Mouse (Mus musculus) lung, postnatal 10 days (tissue): ENCODE data around the gene Cyfip2.

Source experiments
- DNase-seq: peaks from one replicate; pipeline ENCODE4 v3.0.0; 2021

The Cyfip2 gene

DNA sequence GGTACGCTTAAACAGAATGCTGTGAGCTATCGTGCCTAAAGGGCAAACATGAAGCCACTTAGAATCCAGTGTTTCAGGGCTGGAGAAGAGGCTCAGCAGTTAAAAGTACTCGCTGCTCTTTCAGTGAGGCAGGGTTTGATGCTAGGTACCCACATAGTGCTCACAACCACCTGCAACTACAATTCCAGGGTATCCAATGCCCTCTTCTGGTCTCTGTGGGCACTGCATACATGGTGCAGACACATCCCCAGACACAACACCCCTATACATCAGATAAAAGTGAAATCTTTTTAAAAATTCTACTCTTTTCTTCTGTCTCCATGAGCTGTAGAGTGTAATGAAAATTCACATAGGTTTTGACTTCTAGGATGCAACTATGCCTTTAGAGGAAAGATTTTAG lies 38.7 kb downstream of the Cyfip2 start:
- DNase-seq, result no peak

DNA sequence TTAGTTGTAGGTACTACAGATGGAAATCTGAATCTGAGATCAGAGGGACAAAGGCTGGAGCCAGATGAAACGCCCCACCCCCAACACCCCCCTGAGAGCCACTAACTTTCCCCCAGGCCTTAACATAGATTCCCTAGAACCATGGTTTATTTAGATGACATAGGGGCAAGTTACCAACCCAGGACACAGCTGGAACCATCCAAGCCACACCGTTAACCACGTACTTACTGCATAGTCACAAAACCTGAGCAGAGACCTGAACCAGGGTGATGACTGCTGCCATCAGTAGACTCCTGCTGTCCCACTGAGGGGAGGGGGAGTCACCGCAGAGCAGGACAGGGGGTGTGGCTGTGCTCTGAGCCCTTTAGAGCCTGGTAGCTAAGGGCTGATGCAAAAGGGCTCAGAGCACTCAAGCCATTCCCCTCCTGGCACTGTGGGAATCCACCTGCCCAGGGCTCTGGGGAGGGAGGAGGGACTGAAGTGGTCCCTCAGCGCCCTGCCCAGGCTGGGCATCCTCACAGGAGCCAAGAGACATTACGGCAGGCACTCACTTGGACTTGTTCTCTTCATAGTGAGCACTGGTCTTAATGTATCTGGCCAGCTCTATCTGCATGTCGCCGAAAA lies 40.5 kb downstream of the Cyfip2 start:
- DNase-seq, result no peak

DNA sequence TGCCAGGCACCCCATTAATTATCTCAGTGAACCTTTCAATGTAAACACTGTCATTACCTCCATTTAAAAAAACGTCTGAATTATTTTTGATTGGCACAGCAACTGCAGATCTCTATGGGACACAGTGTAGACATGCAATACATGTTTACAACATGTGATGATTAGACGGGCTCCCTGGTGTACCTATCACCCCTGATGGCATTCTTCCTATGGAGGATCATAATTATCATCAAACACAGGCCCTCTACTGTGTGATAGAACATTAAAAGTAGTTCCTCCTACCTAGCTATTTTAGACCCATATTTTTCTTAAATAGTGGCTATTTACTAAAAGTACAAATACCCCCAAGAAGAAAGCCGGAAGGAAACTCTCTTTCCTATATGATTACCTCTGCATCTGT lies 42.8 kb downstream of the Cyfip2 start:
- DNase-seq, result no peak

DNA sequence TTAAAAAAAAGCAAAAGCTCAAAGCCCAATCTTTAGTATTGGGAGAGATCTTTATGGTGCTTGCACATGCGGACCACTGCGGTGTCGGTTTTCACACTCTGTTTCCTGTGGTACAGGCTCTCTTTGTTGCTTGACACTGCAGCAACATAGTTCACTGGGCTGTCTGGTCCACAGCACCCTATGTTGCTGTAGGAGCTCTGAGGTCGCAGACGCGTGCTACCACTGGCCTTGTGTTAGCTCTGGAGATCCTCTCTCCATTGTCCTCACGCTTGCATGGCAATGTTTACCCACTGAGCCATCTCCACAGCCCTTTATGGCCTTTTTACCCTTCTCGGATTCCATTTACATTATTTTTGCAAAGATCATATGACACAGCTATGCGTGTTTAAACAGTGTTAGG lies 43.3 kb downstream of the Cyfip2 start:
- DNase-seq, result no peak

DNA sequence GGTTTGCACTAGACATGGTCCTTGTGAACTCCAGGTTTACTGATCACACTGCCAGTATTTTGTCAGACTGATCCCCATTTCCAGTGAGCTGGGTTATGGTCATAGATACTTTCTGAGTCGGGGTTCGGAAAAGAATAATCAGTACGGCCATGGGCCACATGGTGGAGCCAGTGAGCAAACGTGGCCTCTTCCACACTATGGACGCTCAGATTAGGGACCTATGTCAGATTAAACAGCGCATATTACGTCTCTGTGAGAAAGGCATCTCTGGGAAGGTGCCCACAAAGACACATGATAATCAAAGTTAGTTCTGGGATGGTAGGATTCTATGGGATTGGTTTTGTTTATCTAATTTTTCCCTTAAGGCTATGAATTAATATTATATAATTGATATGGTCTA lies 43.7 kb downstream of the Cyfip2 start:
- DNase-seq, result peak; percentile 54

DNA sequence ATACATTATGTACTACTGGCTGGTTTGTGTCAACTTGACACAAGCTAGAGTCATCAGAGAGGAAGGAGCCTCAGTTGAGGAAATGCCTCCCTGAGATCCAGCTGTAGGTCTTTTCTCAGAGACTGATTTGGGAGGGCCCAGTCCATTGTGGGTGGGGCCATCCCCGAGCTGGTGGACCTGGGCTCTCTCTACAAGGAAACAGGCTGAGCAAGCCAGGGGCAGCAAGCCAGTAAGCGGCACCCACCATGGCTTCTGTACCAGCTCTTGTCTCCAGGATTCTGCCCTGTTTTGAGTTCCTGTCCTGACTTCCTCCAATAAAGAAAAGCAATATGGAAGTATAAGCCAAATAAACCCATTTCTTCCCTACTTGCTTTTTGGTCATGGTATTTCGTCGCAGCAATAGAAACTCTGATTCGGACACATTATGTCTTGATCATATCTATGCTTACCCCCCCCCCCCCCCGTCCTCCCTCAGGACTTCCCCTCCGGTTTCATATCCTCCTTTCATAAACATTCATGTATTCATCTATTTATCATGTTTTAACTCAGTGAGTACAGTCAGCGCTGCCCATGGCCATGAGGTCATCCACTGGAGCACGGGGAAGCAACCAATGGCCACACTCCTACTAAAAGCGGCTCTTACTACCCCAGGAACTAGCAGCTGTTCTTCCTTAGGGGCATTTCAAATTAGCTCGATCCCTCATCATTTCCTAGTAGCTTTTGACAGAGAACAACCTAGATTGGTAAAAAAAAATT lies 47.5 kb downstream of the Cyfip2 start:
- no peak for DNase-seq

DNA sequence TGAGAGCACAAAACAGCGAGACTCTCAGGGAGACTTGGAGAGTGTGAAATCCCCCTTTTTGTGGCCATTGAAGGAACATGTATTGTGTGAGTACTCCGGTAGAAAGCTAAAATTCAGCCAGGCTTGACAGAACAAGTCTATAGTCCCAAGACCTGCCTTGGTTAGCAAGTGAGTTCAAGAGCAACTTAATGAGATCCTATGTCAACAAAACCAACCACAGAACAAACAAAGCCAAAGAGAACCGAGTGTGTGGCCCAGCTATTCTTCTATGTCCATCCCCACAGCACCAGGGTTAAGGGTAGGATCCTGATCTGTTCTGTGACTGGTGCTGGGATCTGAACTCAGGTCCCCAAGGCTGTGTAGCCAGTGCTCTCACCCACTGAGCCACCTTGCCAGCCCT lies 48.1 kb downstream of the Cyfip2 start:
- DNase-seq, result no peak

DNA sequence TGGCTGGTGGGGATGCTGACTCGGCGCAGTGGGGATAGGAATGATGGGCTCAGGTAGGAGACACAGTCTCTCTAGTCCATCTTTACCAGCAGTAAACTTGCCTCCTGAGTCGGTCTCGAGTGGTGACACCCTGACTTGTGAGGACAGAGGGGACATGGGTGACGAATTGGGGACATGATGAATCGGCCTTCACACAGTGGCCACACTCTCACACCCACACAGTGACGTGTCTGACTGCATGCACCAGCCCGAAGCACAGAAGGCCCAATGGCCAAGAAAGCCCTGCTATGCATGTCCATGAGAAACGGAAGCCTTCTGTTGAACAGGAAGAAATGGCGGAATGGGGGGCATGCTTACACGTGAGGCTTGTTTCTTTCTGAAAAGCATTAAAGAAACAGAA lies 49.4 kb downstream of the Cyfip2 start:
- no peak for DNase-seq

DNA sequence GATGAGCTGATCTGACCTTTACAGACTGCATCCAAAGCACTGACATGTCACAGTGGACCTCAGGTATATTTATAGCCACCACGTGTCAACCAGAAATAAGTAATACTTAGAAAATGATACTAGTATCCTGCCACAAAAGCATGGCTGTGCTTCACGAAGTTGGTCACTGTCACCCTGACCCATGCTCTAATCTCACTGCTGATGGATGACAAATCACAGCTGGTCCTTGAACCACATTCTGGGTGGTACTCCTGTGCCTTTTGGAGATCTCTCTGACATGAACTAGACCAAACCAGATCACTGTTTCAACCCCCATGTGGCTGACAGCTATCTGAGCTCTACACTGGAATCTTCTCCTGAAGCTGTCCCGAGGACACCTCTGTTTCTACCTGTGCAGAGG lies 49.8 kb downstream of the Cyfip2 start:
- DNase-seq, result no peak

DNA sequence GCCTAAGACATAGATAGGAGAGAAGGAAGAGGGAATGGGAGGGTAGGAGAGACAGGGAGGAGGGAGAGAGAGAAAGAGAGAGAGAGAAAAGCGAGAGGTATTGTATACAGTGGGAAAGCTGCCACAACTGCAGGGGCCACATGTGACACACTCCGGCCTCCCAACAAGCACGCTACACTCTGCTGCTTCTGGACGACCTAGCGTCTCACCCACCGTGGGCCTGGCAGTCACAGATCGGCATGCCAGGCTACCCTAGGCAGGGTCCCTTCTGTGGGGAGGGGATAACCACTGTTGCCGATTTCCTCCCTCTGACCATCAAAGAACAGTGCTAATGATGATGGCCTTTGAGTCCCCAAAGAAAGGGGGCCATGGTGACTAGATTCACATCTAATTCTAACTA lies 53.9 kb downstream of the Cyfip2 start:
- DNase-seq, result no peak

DNA sequence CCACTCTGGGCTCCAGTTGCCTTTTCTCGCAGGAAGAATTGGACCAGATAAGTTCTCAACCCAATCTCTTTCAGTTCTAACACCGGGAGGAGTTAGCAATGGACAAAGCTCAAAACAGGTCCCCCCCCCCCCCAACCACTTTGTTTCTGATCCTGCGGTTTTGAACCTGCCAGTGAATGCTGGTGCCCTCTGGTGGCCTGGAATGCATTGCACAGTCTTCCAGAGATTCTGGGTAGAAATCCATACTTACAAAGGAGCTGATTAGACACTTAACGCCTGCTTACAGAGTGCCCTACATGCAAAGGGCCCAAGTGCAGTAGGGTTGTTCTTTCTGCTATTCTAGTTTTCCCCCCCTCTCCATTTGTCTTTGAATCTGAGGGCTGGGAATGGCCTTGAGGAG lies 54.5 kb downstream of the Cyfip2 start:
- peak; percentile 37 for DNase-seq

DNA sequence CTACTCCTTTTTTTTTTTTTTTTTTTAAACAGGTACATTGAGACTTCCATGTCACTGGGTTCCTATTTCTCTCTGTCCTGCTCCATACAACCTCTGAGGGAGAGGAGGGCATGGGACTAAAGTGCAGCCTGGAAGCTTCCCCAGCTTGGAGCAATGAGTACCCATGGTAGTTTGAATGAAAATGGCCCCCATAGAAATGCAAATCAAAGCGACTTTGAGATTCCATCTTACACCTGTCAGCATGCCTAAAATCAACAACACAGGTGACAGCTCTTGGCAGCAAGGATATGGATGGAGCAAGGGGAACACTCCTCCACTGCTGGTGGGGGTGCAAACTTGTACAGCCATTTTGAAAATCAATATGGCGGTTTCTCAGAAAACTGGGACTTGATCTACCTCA lies 57.4 kb downstream of the Cyfip2 start:
- no peak for DNase-seq

DNA sequence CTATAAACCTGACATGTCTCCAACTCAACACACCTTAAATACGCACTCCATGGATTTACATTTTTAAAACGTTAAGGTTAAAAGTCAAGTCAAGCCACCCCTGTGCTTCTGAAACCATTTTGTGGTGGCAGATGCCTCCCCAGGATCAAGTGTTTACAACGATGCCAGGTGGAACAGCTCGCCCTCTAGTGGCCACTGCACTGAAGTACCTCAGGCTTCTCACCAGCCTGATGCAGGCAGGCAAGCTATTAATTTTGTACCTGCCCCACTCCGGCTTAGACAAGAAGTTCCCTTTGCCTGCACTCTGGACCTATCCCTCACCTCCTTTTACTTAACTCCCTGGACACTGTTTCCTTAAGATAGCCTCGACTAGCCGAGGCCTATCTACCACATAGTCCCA lies 60.7 kb downstream of the Cyfip2 start:
- peak; percentile 72 for DNase-seq

DNA sequence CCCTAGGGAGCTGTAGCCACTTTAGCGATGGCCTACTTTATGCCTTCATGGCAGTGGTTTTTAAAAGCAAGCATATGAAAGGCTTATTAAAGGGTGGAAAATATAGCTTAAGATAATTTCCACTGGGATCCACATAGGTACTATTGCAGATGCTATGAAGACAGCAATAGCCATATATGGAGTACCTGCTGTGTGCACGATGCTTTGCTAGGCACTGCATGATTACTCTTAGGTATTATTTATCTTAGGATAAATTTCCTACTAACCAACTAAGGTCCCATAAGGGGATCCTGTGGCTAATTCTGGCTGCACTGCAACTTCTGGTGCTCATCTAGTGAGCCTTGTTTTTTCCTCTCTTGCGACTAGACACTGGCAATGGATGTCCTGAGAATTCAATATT lies 64.3 kb downstream of the Cyfip2 start:
- DNase-seq, result no peak

DNA sequence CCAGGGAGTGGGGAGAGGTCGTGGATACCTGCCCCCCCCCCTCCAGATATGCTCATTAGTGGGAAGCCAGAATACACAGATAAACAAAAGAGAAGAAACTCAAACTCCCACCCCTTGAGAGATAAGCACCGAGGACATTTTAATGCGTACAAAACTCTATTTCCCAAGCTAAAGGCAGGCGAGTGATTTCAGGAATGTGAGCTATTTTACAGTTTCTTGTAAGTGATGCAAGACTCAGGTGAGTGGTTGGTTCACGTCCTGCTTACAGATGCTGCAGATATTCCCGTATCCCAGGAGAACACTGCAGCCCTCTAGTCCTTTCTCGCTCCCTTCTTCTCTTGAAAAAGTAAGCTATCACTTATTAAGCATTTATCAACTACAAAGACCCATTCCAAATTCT lies 66.3 kb downstream of the Cyfip2 start:
- no peak for DNase-seq

DNA sequence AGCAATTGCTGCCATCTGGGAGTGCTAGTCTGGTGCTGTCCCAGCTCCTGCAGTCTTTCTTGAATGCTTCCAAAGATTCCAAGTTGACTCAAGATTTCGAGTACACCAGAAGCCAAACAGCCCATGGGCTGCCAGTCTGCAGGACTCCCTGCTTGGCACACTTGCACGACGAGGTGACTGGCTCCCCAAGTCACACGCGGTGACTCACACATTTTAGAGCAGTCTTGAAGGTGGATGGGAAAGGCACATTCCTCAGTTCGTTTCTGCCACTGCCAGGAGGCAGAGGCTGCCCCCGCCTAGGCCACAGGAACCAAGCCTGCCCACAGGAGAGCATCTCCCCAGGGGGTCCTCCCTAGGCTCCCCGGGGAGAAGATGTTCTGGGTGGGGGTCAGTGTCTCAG lies 66.7 kb downstream of the Cyfip2 start:
- no peak for DNase-seq

DNA sequence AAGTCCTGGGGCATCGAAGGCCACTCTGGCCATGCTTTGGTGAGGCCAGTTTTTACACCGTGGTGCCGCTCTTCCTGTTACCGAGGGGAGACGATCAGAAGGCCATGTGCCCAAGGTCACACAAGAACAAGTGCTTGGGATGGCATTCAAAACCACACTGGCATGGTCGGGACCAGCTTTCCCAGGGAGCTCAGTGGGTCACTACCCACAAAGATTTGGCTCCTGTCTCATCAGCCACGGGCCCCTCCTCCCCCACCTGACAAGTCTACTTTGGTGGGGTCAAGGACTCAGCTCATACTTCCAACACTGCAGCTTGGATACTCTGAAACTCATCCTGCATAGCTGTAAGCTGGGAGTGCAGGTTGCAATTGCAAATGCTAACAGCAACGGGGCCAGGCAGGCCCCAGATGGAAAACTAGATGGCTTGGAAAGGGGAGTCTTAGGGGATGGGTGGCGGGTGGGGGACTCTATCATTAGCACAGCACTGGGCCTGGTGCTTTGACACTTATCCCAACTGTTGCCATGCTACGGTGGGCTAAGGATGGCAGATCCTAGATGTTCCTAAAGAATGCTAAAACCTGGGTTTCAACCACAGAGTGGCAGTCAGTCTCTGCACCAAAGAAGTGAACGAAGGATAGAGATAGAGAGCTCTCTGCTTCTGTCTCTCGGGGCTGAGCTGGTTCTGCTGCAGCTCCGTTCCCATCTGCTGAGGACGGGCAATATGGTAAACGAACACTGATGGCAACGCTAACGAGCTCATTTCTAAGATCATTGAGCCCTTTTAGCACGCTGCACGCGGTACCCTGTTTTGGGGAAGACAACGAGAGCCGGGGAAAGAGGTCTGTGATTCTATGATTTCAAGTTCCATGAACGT lies 67.7 kb downstream of the Cyfip2 start:
- no peak for DNase-seq

DNA sequence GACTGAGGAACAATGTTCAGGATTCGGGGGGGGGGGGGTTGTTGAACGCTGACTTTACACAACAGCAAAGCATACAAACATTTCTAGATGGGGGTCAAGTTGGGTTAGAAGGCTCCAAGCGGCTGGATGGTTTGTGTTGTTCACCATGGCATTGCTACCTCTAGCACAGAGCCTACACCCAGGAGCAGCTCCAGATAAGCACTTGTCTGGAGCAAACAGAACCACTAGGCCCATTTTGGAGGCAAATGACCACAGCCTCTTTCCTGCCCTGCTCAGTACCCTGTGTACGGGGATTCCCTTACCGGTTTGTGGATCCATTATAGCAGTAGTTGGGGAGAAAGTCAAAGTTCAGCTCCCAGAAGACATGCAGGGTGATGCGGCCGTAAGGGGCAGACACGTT lies 70.7 kb downstream of the Cyfip2 start:
- DNase-seq, result no peak

DNA sequence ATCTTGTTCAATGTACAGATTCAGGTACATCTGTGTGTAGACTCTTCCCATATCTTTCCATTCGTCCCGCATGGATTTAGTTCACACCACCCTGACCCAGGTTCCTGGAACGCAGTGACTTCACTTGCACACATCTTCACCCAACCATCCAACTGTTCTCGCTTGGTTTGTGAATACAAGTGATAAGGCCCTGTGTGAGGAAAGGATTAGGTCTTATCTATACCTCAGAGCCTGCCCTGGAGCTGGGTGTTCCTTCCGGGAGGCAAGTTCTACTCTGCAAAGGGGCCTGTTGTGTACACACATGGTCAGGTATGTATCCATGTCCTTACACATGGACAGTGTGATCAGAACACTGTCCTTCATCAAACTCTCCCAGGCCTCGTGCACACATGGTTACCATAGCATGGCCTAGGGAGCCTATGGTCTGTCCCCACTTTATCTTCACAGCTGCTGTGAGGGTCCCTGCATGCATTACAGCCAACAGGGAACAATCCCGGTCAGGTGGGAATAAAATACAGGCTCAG lies 71.4 kb downstream of the Cyfip2 start:
- DNase-seq, result no peak

DNA sequence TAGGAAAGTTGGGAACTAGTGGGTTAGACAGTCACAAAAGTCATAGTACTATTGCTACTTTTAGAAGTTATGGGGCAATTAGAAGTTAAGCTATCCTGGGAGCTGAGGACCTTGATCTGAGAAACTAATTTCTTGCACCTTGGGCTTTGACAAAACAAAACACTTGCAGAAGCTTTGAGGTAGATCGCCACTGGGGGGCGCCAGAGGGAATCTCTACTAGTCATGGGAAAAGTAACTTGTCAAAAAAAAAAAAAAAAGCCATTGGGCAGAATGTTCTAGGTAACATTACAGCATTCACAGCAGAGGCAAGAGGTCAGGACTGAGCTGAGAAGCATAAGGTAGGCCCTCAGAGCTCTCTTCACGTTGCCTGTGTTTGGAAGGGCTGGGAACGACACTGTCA lies 75.7 kb downstream of the Cyfip2 start:
- peak; percentile 73 for DNase-seq

DNA sequence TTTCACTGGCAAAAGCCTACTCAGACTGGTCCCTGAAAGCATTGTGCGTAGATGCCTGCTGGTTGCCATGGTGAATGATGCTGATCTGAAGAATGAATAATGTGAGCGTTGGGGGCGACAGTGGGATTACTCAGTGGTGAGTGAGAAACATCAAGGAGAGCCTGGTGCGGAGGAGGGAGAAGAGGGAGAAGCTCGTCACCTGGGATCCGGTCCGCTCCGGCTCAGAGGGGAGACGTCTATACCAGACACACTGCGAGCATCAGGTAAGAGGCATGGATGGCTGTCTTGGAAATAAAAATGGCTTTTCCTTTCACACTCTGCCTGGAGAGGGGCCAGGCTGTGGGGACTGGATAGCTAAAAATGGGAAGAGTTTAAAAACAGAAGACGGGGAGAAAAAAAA lies 77.3 kb downstream of the Cyfip2 start, which contains the start of gene Fndc9:
Gene Fndc9, plus strand, starts transcription at position 198 of the 400 bp plus-strand sequence.
- DNase-seq, result no peak

DNA sequence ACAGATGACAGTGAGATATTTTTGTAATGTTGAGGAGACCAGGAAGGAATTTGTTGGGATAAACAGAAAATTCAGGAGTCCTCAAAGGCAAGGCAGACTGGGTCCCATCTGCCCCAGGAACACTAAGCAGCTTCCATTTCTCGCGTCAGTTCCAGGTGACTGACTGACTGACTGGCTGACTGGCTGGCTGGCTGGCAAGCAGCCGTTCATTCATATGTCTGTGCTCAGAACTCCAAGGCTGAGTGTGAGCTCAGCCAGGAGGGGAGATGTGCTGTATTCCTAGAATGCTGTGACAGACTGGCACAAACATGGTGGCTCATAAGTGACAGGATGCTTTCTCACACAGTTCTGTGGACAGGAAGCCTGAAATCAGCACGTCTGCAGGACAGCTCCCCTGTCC lies 78.7 kb downstream of the Cyfip2 start:
- no peak for DNase-seq

DNA sequence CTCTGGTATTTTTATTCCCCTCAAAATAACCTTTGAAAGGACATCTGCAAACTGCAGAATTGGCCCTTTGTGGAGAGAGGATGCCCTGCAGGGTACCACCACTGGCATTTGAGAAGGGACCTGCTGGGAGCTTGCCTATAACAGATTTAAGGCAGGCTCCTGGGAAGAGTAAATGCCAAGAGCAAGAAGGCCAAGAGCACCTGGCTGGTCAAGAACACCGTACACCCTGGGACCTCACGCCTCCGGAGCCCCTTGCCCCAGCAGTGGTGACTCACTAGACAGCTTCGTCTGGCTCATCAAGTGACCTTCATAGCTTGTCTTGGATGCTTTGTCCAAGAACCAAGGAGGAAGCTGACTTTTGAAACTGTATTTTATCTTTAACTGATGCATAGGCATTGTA lies 79.9 kb downstream of the Cyfip2 start:
- DNase-seq, result no peak

DNA sequence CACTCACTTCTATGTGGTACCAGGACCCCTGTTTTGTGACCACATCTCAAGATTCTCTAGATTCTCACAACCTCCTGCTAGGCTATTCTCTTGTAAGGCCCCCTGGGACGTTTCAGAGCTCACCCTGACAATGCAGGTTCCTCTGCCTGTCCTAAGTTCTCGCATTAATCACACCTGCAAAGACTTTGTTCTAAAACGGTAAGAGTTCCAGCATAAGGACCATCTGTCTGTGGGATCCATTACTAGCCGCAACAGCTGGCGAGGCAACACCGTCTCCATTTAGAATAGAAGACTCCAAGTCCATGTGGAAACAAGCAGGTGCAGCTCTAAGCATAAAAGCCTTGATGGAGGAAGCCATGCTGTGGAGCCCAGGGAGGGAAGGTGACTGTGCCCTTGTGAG lies 82.5 kb downstream of the Cyfip2 start:
- DNase-seq, result no peak
